Mouse (Mus musculus) ES-E14 (cell line): ENCODE results near the gene Grsf1.

Experiments used
- CHD2 ChIP-seq: IDR thresholded peaks from 2 replicates; pipeline ENCODE4 v1.6.1; 2014; ENCODE audit warnings: mild to moderate bottlenecking, low read depth, low read length, inconsistent platforms
- HCFC1 ChIP-seq: IDR thresholded peaks from 2 replicates; pipeline ENCODE4 v1.6.1; 2012; ENCODE audit warnings: low read length, inconsistent platforms, borderline replicate concordance; ENCODE audit not compliant: insufficient read depth
- MAFK ChIP-seq: IDR thresholded peaks from 2 replicates; pipeline ENCODE4 v1.6.1; 2014; ENCODE audit warnings: mild to moderate bottlenecking, low read depth, low read length, inconsistent platforms; ENCODE audit not compliant: insufficient read depth
- ZC3H11A ChIP-seq: IDR thresholded peaks from 2 replicates; pipeline ENCODE4 v1.6.1; 2012; ENCODE audit warnings: low read depth, mild to moderate bottlenecking, inconsistent platforms, low read length, borderline replicate concordance
- ZNF384 ChIP-seq: IDR thresholded peaks from 2 replicates; pipeline ENCODE4 v1.6.1; 2012; ENCODE audit warnings: low read depth, low read length, inconsistent platforms

- TF ChIP-seq HCFC1 (no peak), ZNF384 (no peak), MAFK (no peak), CHD2 (no peak), ZC3H11A (no peak)
Measured at GRCm38 (mm10) chr5:88711618-88712224, 35.8 kb upstream of the Grsf1 start.
